Mouse (Mus musculus) gastrocnemius, postnatal 14 days (tissue): ENCODE measurements around the gene Epn3. TPM values are rescaled to one million over a fixed set of nuclear protein-coding genes. Genes with fewer than 3 reads are reported as not detected.

Source experiments
- DNase-seq: peaks from one replicate; pipeline ENCODE4 v3.0.0; 2021; ENCODE audit warnings: mixed read lengths
- intact Hi-C: fragments of 180-260 bp; cut with DNase I; formaldehyde crosslinking; loops from one replicate; pipeline ENCODE4 v1.15.1; 2025; ENCODE audit warnings: low total_unique reads
- total RNA-seq, 2 experiments: library from RNA; stranded (reverse); gene quantifications; 2 replicates each; pipeline ENCODE4 v1.2.3; 2021

The Epn3 gene
- total RNA-seq, 2 experiments from 2014 or later, result 0.09 to 0.25 TPM

DNA sequence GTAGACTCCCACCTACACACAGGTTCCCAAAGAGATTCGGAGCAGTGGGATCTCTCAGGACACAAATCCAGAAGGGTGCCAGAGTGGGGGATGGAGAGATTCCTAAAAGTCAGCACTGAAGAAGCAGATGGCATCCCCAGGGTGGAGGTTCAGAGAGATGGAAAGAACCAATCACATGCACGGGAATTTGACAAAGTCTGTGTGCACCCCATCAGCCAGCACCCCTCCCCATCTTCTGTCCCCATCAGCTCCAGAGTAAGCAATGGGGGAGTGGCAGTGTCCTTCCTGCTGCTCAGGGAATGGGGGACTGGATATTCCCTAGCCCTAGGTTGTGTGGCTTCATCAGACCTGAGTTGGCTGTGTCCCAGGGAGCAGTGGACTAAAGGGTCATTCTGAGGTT, 739 bp downstream of the Epn3 start:
- intact Hi-C loops, result no loop called here
- no peak for DNase-seq

GRCm38 (mm10) chr11:94498093-94498996, 1.4 kb downstream of the Epn3 start:
- no peak for DNase-seq

DNA sequence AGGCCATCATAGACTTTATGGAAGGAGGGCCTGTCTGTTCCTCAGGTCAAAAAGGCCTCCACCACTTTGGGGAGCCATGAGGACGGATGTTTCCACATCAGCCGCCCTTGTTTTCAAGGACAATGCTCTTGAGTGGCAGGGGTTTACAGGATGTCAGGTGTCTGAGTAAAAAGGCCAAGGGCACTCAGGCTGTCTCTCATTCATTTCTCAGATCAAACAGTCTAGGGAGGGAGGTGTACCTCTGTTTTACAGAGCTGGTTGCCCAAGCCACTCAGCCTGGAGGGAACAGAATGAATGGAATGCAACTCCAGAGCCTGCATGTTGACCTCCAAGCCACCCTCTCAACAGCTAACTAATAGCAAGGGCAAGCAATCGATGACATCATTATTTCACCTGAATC, 4.4 kb downstream of the Epn3 start:
- no peak for DNase-seq
- intact Hi-C loops, result no loop called here

More at GRCm38 (mm10) chr11:94498093-94498996, 1.4 kb downstream of the Epn3 start:
- intact Hi-C loops, result no loop called here

DNA sequence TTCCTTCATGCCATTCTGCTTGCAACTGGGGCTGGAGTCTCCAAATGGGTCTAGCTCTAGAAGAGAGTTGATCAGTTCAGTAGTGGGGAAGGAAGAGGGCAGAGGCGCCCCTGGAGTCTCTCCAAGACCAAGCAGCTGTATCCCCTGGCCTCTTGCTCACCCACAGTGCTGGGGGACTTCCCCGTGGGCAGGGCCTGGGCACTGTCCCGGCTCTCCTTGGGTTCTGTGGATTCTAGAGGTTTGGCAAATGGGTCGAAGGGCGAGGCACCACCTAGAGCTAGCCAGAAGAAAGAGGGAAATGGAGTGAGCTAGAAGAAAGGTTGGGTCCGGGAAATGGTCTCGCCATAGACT, 8.1 kb downstream of the Epn3 start:
- DNase-seq, result no peak
- intact Hi-C loops, result no loop called here

DNA sequence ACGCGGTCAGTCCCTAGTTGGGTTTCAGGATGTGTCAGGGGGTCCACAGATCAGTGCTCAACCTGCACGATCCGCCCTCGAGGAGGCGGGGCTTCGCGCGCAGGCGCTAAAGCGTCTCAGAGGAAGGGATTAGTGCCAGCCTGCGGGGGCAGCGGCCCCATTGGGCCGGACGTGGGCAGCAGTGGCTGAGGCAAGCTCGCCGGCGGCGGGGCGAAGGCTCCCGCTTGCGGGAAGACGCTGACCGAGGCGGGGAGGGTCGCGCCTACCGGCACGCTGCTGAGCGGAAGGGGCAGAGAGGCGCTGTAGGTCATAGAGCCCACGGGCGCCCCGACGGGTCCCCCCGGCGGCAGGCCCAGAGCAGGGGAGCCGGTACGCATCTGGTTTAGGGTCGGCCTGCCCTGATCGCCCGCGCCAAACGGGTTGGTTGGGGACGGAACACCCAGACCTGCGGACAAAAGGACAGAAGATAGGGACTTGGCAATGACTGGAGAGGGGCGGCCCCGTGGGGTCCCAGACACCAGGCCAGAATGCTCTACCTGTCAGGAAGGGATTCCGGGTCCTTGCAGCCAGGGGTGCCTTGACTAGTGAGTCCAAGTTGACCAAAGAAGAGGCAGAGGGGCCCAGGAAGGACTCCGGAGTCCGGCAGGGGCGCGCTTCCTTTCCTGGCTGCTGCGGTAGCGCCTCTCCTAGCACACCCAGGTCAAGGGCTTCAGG, 8.6 kb downstream of the Epn3 start:
- intact Hi-C loops, result no loop called here
- no peak for DNase-seq

DNA sequence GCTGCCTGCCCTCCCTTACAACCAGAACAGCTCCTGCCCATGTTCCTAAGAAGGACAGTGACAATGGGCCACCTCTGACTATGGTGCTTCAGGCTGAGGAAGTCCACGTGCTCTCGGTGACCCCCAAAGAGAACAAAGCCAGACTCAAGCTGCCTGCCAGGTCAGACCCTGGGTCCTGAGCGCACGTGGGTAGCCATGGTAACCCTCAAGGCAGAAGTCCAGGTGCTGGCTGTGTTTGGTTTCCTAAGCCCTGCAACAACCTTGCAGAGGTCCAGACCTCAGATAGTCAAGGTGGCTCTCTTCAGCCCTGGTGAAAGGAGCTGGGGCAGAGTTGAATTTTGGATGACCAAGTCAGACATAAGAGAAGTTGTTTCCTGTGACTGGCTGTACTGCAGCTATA, 10.0 kb downstream of the Epn3 start:
- intact Hi-C loops, result loop anchor here (5.0 to 10.0 kb wide), 4 partner anchors 67 to 365 kb away; partner anchors contain the start of gene Wfikkn2
- no peak for DNase-seq

GRCm38 (mm10) chr11:94488767-94489533, 10.8 kb downstream of the Epn3 start:
- DNase-seq, result no peak
- intact Hi-C loops, result loop anchor here (5.0 to 10.0 kb wide), 4 partner anchors 67 to 364 kb away; partner anchors contain the start of gene Wfikkn2

DNA sequence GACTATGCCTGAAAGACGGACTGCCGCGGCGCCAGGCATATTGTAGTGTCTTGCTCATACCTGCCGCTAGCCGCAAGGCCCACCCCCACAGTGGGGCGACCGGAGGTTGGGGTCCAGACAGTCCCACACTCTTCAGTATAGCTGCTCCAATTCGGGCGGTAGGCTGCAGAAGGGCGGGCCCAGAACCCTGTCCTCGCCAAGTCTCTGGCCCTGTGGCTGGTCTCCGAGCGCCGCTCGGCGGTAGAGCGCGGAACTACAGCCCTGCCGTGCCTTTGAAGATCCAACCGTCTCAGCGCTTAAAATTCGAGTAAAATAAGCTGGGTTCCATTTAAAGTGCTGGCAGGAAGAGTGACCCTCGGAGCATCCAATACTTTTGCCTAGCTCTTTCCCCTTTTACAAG, 13.8 kb downstream of the Epn3 start, which contains the start of gene Spata20:
Gene Spata20, minus strand, starts transcription at position 179 of the 400 bp plus-strand sequence.
- DNase-seq, result peak; percentile 83
- intact Hi-C loops, result loop anchor here (5.0 to 10.0 kb wide), 4 partner anchors 64 to 361 kb away; partner anchors contain the start of gene Wfikkn2

DNA sequence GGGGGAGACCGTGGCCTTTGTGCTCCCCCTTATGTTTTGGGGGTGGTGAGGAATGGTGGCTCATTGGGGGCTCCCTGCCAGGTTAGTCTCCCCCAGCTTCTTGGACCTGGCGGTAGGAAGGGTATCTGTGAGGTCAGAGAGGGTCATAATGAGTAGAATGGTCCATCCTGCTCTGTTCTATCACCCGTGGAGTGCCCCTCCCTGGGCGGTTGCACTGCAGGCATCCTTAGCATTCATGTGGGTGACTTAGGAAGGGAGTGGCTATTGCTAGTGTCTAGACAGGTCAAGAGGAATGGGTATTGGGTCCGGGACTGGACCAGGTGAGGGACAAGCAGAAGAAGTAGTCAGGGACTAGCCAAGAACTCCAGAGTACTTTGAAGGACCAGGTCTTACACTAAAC, 14.6 kb downstream of the Epn3 start:
- DNase-seq, result no peak
- intact Hi-C loops, result loop anchor here (5.0 to 10.0 kb wide), 4 partner anchors 63 to 360 kb away; partner anchors contain the start of gene Wfikkn2

GRCm38 (mm10) chr11:94484636-94485035, 15.1 kb downstream of the Epn3 start:
- DNase-seq, result no peak
- intact Hi-C loops, result loop anchor here (5.0 to 10.0 kb wide), 4 partner anchors 62 to 360 kb away; partner anchors contain the start of gene Wfikkn2

DNA sequence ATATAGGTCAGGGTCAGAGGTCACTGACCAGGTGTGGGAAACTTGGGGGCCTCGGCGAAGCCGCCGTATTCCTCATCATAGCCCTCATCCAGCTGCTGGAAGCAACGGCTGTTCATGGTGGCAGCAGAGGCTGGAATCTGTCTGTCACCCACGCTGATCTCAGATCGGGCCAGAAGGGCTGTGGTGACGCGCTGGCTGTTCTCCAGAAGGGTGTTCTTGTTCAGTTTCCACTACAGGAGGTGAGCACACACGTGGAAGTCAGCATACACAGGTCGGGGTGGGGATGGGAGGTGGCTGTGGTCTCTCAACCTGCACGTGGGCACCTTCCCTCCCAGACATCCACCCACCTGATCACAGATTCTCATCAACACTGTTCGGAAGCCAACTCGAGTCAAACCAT, 15.9 kb downstream of the Epn3 start:
- intact Hi-C loops, result loop anchor here (10.0 kb wide), 2 partner anchors 239 to 359 kb away; partner anchors contain the start of gene Wfikkn2
- no peak for DNase-seq

- intact Hi-C loops, result loop anchor here (10.0 kb wide), 2 partner anchors 239 to 359 kb away; partner anchors contain the start of gene Wfikkn2
- DNase-seq, result no peak
Measured at GRCm38 (mm10) chr11:94483436-94483835, 16.3 kb downstream of the Epn3 start.

- DNase-seq, result no peak
- intact Hi-C loops, result loop anchor here (10.0 kb wide), 2 partner anchors 238 to 358 kb away; partner anchors contain the start of gene Wfikkn2
Measured at GRCm38 (mm10) chr11:94482738-94483137, 17.0 kb downstream of the Epn3 start.

DNA sequence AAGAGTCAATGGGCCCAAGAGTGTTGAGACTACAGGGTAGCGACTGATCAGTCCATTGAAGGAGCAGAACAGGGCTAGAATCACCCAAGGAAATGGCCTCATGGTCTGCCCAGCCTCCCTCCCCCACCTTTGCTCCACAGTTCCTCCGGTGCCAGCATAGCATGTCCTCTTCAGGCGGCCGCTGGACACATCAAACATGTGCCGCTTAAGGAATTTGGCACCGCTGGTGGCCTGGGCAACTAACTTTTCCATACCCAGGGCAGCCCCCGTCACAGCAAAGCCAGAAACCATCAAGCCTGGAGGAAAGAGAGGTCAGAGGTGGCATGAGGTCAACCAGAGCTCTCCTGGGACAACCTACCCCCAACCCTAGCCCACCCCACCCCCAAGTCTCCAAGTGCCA, 17.8 kb downstream of the Epn3 start:
- no peak for DNase-seq
- intact Hi-C loops, result loop anchor here (10.0 kb wide), 2 partner anchors 237 to 357 kb away; partner anchors contain the start of gene Wfikkn2

GRCm38 (mm10) chr11:94480382-94480781, 19.4 kb downstream of the Epn3 start:
- no peak for DNase-seq
- intact Hi-C loops, result loop anchor here (10.0 kb wide), 2 partner anchors 236 to 356 kb away; partner anchors contain the start of gene Wfikkn2

DNA sequence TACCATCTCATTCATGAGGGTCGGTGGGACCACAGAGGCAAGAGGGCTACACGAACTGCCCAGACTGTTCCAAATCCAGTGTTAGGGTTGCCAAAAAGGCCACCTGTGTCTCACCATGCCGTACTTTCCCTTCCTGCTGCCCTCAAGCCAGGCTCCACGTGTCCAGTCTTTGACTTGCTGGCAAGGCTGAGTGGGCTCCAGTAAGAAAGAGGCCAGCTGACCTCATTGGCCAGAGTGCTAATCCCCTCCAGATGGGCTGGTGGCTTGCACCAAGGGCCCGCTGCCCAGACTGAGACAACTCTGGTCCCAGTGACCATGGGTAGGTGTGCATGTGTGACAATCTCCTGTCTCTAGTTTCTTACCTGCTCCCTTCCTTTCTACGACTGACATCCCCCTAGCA, 22.1 kb downstream of the Epn3 start:
- DNase-seq, result peak; percentile 52
- intact Hi-C loops, result no loop called here

- intact Hi-C loops, result no loop called here
- no peak for DNase-seq
Measured at GRCm38 (mm10) chr11:94475722-94476121, 24.1 kb downstream of the Epn3 start.

DNA sequence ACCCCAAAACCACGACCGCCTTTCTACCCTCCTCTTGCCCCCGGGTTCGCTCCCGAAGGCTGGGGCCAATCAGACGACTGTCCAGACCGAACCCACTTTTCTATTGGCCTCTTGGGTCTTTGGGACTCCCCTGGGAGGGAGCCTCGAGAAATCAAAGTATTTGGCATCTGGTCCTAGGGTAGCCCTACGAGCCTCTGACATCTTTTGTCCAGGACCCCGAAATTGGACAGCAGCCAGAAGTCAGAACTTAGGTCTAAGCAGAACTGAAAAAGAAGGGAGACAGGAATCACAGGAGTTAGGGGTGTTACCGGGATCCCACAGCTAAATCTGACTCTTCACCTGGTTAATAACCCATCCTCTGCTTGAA, 25.2 kb downstream of the Epn3 start:
- DNase-seq, result no peak
- intact Hi-C loops, result no loop called here
